Mouse (Mus musculus): ENCODE data around the gene Top1.

GRCm38 (mm10) chr2:160623745-160624144 lies 21.9 kb upstream of the Top1 start:
- no peak for TF ChIP-seq CTCF (IDR thresholded peaks at IDR 0.05; ENCODE audit: low read depth)
- TF ChIP-seq EP300 (optimal IDR thresholded peaks at IDR 0.05), result no peak

Measured in stomach, postnatal 0 days (tissue).